Mouse (Mus musculus): ENCODE results near the gene Olfr998. TPM values are rescaled to one million over a fixed set of nuclear protein-coding genes. Genes with fewer than 3 reads are reported as not detected.

Gene Olfr998
- not detected in 2 replicates for polyA plus RNA-seq (2012; rRNA removed)

GRCm38 (mm10) chr2:85588648-85589047, at the start of gene Olfr998:
TSS of gene Olfr998 (plus strand) at chr2:85588948.

GRCm38 (mm10) chr2:85578915-85579314, 9.8 kb upstream of the Olfr998 start, which contains the start of gene Olfr996:
TSS of gene Olfr996 (plus strand) at chr2:85579215.

GRCm38 (mm10) chr2:85611803-85612202, 23.1 kb downstream of the Olfr998 start, which contains the start of gene Olfr1000:
TSS of gene Olfr1000 (minus strand) at chr2:85611903.

Other genes with a start within 250 kb of the Olfr998 start
- not detected in 2 replicates for gene Olfr987, start 249.6 kb upstream of the Olfr998 start, polyA plus RNA-seq (2012; rRNA removed)
- not detected in 2 replicates for gene Olfr988, start 225.7 kb upstream of the Olfr998 start, polyA plus RNA-seq (2012; rRNA removed)
- not detected in 2 replicates for gene Olfr992, start 179.5 kb upstream of the Olfr998 start, polyA plus RNA-seq (2012; rRNA removed)
- not detected in 2 replicates for gene Olfr993, start 174.1 kb upstream of the Olfr998 start, polyA plus RNA-seq (2012; rRNA removed)
- not detected in 2 replicates for gene Olfr994, start 152.5 kb upstream of the Olfr998 start, polyA plus RNA-seq (2012; rRNA removed)
- not detected in 2 replicates for gene Olfr995, start 145.3 kb upstream of the Olfr998 start, polyA plus RNA-seq (2012; rRNA removed)
- gene 4833423E24Rik, start 69.9 kb upstream of the Olfr998 start, polyA plus RNA-seq (2012; rRNA removed), result not detected in 2 replicates
- not detected in 2 replicates for gene Olfr996, start 9.7 kb upstream of the Olfr998 start, polyA plus RNA-seq (2012; rRNA removed)
- gene Olfr1000, start 23.0 kb downstream of the Olfr998 start, polyA plus RNA-seq (2012; rRNA removed), result not detected in 2 replicates
- gene Olfr1002, start 61.8 kb downstream of the Olfr998 start, polyA plus RNA-seq (2012; rRNA removed), result not detected in 2 replicates
- not detected in 2 replicates for gene Olfr154, start 75.5 kb downstream of the Olfr998 start, polyA plus RNA-seq (2012; rRNA removed)
- not detected in 2 replicates for gene Olfr1006, start 89.8 kb downstream of the Olfr998 start, polyA plus RNA-seq (2012; rRNA removed)
- gene Olfr1008, start 100.5 kb downstream of the Olfr998 start, polyA plus RNA-seq (2012; rRNA removed), result not detected in 2 replicates
- not detected in 2 replicates for gene Olfr1009, start 126.5 kb downstream of the Olfr998 start, polyA plus RNA-seq (2012; rRNA removed)
- not detected in 2 replicates for gene Olfr1012, start 173.8 kb downstream of the Olfr998 start, polyA plus RNA-seq (2012; rRNA removed)
- not detected in 2 replicates for gene Olfr1013, start 178.2 kb downstream of the Olfr998 start, polyA plus RNA-seq (2012; rRNA removed)
- not detected in 2 replicates for gene Olfr1014, start 183.8 kb downstream of the Olfr998 start, polyA plus RNA-seq (2012; rRNA removed)
- gene Olfr1015, start 193.1 kb downstream of the Olfr998 start, polyA plus RNA-seq (2012; rRNA removed), result not detected in 2 replicates
- gene Olfr1016, start 213.6 kb downstream of the Olfr998 start, polyA plus RNA-seq (2012; rRNA removed), result not detected in 2 replicates
- not detected in 2 replicates for gene Olfr1018, start 229.5 kb downstream of the Olfr998 start, polyA plus RNA-seq (2012; rRNA removed)

Data from liver, embryonic 18 days (tissue).